Mouse (Mus musculus): ENCODE results near the gene Stoml2.
A peak's percentile ranks its signal among the peaks of the same experiment; 100 is the strongest.

Gene Stoml2

GRCm38 (mm10) chr4:43031237-43031995 lies at the start of gene Stoml2:
TSS of gene Stoml2 (minus strand) at chr4:43031710.
- peak; percentile 81 to 87 for DNase-seq (ENCODE audit: low spot score in 2 of 2)

GRCm38 (mm10) chr4:43078071-43078718 lies 46.7 kb upstream of the Stoml2 start:
- no peak for DNase-seq (ENCODE audit: low spot score in 2 of 2)

GRCm38 (mm10) chr4:43074923-43075322 lies 43.4 kb upstream of the Stoml2 start:
- no peak for DNase-seq (ENCODE audit: low spot score in 2 of 2)

GRCm38 (mm10) chr4:43065471-43065870 lies 34.0 kb upstream of the Stoml2 start:
- no peak for DNase-seq (ENCODE audit: low spot score in 2 of 2)

GRCm38 (mm10) chr4:43060286-43060685 lies 28.8 kb upstream of the Stoml2 start:
- no peak for DNase-seq (ENCODE audit: low spot score in 2 of 2)

GRCm38 (mm10) chr4:43059697-43060096 lies 28.2 kb upstream of the Stoml2 start:
- DNase-seq (ENCODE audit: low spot score in 2 of 2), result no peak

- peak; percentile 65 to 73 for DNase-seq (ENCODE audit: low spot score in 2 of 2)
Observed at GRCm38 (mm10) chr4:43058753-43059654, 27.5 kb upstream of the Stoml2 start, which contains the start of gene Unc13b. TSS of gene Unc13b (plus strand) at chr4:43058953.

- DNase-seq (ENCODE audit: low spot score in 2 of 2), result no peak
Observed at GRCm38 (mm10) chr4:43058392-43058752, 26.9 kb upstream of the Stoml2 start.

GRCm38 (mm10) chr4:43057654-43058053 lies 26.1 kb upstream of the Stoml2 start:
- DNase-seq (ENCODE audit: low spot score in 2 of 2), result no peak

- DNase-seq (ENCODE audit: low spot score in 2 of 2), result no peak
Observed at GRCm38 (mm10) chr4:43052627-43053026, 21.1 kb upstream of the Stoml2 start.

GRCm38 (mm10) chr4:43047231-43047630 lies 15.7 kb upstream of the Stoml2 start:
- no peak for DNase-seq (ENCODE audit: low spot score in 2 of 2)

GRCm38 (mm10) chr4:43046607-43047006 lies 15.1 kb upstream of the Stoml2 start:
- no peak for DNase-seq (ENCODE audit: low spot score in 2 of 2)

GRCm38 (mm10) chr4:43045659-43046302 lies 14.3 kb upstream of the Stoml2 start, which contains the start of gene Fam214b:
TSS of gene Fam214b (minus strand) at chr4:43046220.
- DNase-seq (ENCODE audit: low spot score in 2 of 2), result peak; percentile 83 to 92

GRCm38 (mm10) chr4:43045285-43045658 lies 13.8 kb upstream of the Stoml2 start:
- DNase-seq (ENCODE audit: low spot score in 2 of 2), result no peak

GRCm38 (mm10) chr4:43044673-43045072 lies 13.2 kb upstream of the Stoml2 start:
- no peak for DNase-seq (ENCODE audit: low spot score in 2 of 2)

GRCm38 (mm10) chr4:43043644-43044357 lies 12.3 kb upstream of the Stoml2 start:
- DNase-seq (ENCODE audit: low spot score in 2 of 2), result no peak

- no peak for DNase-seq (ENCODE audit: low spot score in 2 of 2)
Observed at GRCm38 (mm10) chr4:43040881-43041547, 9.5 kb upstream of the Stoml2 start.

- peak; percentile 76 to 85 for DNase-seq (ENCODE audit: low spot score in 2 of 2)
Observed at GRCm38 (mm10) chr4:43040114-43040572, 8.6 kb upstream of the Stoml2 start.

- DNase-seq (ENCODE audit: low spot score in 2 of 2), result no peak
Observed at GRCm38 (mm10) chr4:43039609-43040008, 8.1 kb upstream of the Stoml2 start.
